Mouse (Mus musculus) right cerebral cortex, postnatal 4 days (tissue): Measurements from ENCODE around the gene Ric8b.

ENCODE experiments used
- DNase-seq: peaks from one replicate; pipeline ENCODE4 v3.0.0-alpha.2; 2022

Gene Ric8b

GRCm38 (mm10) chr10:84966542-84966941 is 49.1 kb downstream of the Ric8b start:
- no peak for DNase-seq

- no peak for DNase-seq
Observed at GRCm38 (mm10) chr10:84967645-84968044, 50.2 kb downstream of the Ric8b start.

- no peak for DNase-seq
Observed at GRCm38 (mm10) chr10:84968852-84969704, 51.7 kb downstream of the Ric8b start.

GRCm38 (mm10) chr10:84975264-84975663 is 57.8 kb downstream of the Ric8b start:
- no peak for DNase-seq

GRCm38 (mm10) chr10:84976588-84977351 is 59.4 kb downstream of the Ric8b start:
- DNase-seq, result no peak

- DNase-seq, result no peak
Observed at GRCm38 (mm10) chr10:84980291-84980690, 62.9 kb downstream of the Ric8b start.

GRCm38 (mm10) chr10:84981441-84981840 is 64.0 kb downstream of the Ric8b start:
- no peak for DNase-seq

GRCm38 (mm10) chr10:84982675-84983074 is 65.3 kb downstream of the Ric8b start:
- no peak for DNase-seq

GRCm38 (mm10) chr10:84985956-84986355 is 68.5 kb downstream of the Ric8b start:
- DNase-seq, result peak; percentile 80

- DNase-seq, result no peak
Observed at GRCm38 (mm10) chr10:84987666-84988065, 70.2 kb downstream of the Ric8b start.

- no peak for DNase-seq
Observed at GRCm38 (mm10) chr10:84988650-84989049, 71.2 kb downstream of the Ric8b start.

- DNase-seq, result no peak
Observed at GRCm38 (mm10) chr10:84994346-84994745, 76.9 kb downstream of the Ric8b start.

GRCm38 (mm10) chr10:84994971-84995370 is 77.6 kb downstream of the Ric8b start:
- no peak for DNase-seq

- no peak for DNase-seq
Observed at GRCm38 (mm10) chr10:84996366-84996765, 79.0 kb downstream of the Ric8b start.

GRCm38 (mm10) chr10:84997571-84998224 is 80.3 kb downstream of the Ric8b start:
- no peak for DNase-seq

GRCm38 (mm10) chr10:84998225-84998579 is 80.8 kb downstream of the Ric8b start:
- DNase-seq, result no peak

- no peak for DNase-seq
Observed at GRCm38 (mm10) chr10:85001920-85002319, 84.5 kb downstream of the Ric8b start.

GRCm38 (mm10) chr10:85003190-85004026 is 86.0 kb downstream of the Ric8b start:
- no peak for DNase-seq

- DNase-seq, result no peak
Observed at GRCm38 (mm10) chr10:85006573-85007310, 89.3 kb downstream of the Ric8b start.

- DNase-seq, result no peak
Observed at GRCm38 (mm10) chr10:85007861-85008840, 90.7 kb downstream of the Ric8b start.

- no peak for DNase-seq
Observed at GRCm38 (mm10) chr10:85011066-85011465, 93.7 kb downstream of the Ric8b start.
